ENCODE assay signal across 13 mouse cellular contexts in the genomic region with DNA sequence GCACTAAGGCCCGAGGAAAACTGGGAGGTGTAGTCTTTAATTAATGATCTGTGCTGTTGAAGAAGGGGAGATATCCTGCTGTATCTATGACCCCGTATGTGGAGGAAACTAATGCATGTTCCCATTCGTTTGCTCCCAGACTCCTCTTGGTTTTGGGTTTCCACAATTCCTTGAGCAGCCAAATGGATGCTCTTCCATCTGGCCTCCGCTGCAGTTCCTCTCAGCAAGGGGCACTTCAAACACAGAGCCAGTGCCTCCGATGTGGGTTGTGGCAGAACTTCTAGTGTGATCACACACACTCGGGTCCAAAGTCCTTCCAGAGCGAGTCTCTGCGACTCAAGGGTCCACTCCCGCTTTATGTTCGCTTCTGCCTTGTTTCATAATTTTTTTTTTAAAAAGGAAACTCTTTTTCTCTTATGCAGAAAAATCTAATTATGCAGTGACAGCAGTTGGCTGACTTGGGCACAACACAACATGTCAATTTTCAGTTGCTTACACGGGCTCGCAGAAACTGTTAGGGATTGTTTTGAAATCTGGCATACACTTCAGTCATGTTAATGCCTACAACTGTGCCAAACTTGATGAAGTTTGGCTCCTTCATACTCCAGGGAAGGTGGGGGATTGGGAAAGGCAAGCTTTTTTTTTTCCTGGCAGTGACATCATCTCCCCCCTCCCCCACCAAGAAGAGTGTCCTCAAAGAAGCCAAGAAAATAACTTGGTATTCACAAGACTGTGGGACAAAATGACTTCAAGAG.
DNase-seq lines count a peak whose midpoint lies in the region; ATAC-seq lines count a peak whose summit lies in the region.
"Had no signal": no experiment of that assay in that cellular context is flagged by ENCODE, and none has a peak within 500 bp of the region (broad histone marks: within the 10 kb centered on the region; RNA-seq: fewer than 3 reads in every experiment).

No protein-coding gene starts in this region.

- H3K9me3 ChIP-seq in lung, embryonic 15.5 days: no peaks in the 10 kb centered on the region
- H3K9me3 ChIP-seq: heart, embryonic 10.5 days; hindbrain, embryonic 10.5 days had no signal

- H3K9ac ChIP-seq in lung, embryonic 15.5 days: no peak overlapping the region

- H3K4me1 ChIP-seq in lung, embryonic 15.5 days: peaks cover 12% of the 10 kb centered on the region
- H3K4me1 ChIP-seq: heart, embryonic 10.5 days; hindbrain, embryonic 10.5 days had no signal

- H3K36me3 ChIP-seq in lung, embryonic 15.5 days: no peaks in the 10 kb centered on the region
- H3K36me3 ChIP-seq: heart, embryonic 10.5 days; hindbrain, embryonic 10.5 days had no signal

- H3K4me2 ChIP-seq in lung, embryonic 15.5 days: peak overlapping the region; percentile 30

- no peaks in the 10 kb centered on the region for H3K27me3 ChIP-seq in lung, embryonic 15.5 days

- H3K4me3 ChIP-seq in lung, embryonic 15.5 days: no peak overlapping the region
- H3K4me3 ChIP-seq: heart, embryonic 10.5 days; hindbrain, embryonic 10.5 days had no signal

- DNase-seq in cerebellum, postnatal 10 days: peak; percentile 71 to 72
- no peak for DNase-seq in cerebellum, adult 9-10 months
- DNase-seq in layer of hippocampus, adult 18-20 months (ENCODE audit: low spot score in 2 of 2): peak; percentile 8 to 47
- no peak for DNase-seq in layer of hippocampus, postnatal 25 days (ENCODE audit: extremely low spot score in 1 of 2, low spot score in 1 of 2)
- peak; percentile 52 for DNase-seq in brain, adult 2 months (ENCODE audit: low read depth, low spot score)
- no peak for DNase-seq in thymus, adult 18-20 months
- no peak for DNase-seq in urinary bladder, postnatal 25 days (ENCODE audit: low spot score)
- DNase-seq: kidney, adult 2 months; liver; thymus, postnatal 14 days had no signal

- 47% methylated on average over 12 of the region's 12 CpGs for WGBS in lung, embryonic 15.5 days

- ATAC-seq in lung, embryonic 15.5 days (ENCODE audit: borderline replicate concordance, extremely low read depth, low FRiP score, low TSS enrichment): peak; percentile 57; the same call in 1 of the 2 replicates

- H3K27ac ChIP-seq in lung, embryonic 15.5 days: peak overlapping the region; percentile 50; the same call in 1 of the 2 replicates
- H3K27ac ChIP-seq: heart, embryonic 10.5 days; hindbrain, embryonic 10.5 days had no signal

Comparison
In these comparisons a context has a peak if more than half of its experiments do, and no peak if none do; other contexts are left out.
1. DNase-seq: peak in cerebellum, postnatal 10 days (2 of 2), layer of hippocampus, adult 18-20 months (2 of 2) and brain, adult 2 months (single experiment); none in cerebellum, adult 9-10 months (single experiment), layer of hippocampus, postnatal 25 days (0 of 2), thymus, adult 18-20 months (0 of 2) and urinary bladder, postnatal 25 days (single experiment).